Mouse (Mus musculus) testis, postnatal 14 days (tissue): Measurements from ENCODE around the gene Adap1.
A peak's percentile ranks its signal among the peaks of the same experiment; 100 is the strongest.

Experiments
- DNase-seq: peaks from one replicate; pipeline ENCODE4 v3.0.0; 2021; ENCODE audit warnings: low spot score

The Adap1 gene

DNA sequence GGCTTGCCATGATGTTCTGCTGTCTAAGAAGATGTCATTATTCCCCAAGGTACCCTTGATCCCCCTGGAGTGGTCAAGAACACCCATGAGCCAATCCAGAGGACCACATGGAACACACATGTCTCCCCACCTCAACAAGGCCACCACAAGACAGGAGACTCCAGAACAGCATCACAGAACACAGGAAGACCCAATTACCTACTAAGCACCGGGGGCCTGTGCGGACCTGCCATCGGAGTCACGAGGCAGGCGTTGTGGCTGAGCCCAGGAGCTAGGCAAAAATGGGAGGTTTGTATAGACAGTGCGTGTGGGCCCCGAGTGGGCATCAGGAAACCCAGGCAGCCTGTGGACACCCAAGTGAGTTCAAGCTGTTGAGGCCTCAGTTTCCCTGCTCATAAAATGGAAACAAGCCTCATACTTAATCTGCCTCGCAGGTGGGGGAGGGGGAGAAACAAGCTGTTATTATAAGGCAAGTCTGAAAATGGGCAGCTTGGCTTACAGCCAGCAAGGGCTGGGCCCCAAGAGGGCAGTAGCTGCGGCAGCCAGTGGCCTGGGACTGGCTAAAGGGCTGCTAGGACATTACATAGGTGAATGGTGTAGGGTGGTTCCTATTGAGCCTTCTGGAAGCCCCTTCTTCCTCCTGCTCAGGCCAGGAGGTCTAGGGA is 2.0 kb downstream of the Adap1 start:
- DNase-seq = no peak

DNA sequence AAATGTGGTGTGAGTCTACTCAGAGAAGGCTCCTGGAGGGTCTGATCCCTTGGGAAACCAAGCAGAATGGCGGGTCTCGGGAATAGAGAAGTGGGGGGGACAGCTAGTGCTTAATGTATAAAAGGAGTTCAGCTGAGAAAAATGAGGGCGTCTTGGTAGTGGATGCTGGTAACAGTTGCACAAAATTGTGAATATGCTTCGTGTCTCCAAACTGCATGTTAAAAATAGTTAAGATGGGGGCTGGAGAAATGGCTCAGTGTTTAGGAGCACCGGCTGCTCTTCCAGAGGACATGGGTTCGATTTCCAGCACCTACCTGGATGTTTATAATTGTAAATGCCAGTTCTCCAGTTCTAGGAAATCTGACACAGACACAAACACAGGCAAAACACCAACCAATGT is 4.1 kb downstream of the Adap1 start:
- DNase-seq = no peak

DNA sequence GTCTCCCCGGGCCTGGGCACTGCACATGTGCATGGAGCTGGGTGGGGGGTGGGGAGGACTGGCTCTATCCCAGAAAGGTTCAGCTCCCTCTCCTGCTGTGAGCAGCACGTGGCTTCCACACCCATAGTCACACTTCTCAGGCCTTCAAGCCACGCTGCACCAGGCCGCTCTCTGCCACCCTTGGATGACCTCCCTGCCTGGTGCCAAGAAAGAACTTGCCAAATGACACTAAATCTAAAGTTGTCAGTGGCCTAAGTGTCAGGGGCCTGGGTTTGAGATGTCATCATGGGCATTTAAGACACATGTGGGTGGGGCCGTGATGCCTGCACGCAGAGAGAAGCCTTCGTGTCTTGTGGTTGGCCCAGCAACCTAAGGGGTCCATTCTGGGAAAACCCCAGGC is 5.0 kb downstream of the Adap1 start:
- no peak for DNase-seq

DNA sequence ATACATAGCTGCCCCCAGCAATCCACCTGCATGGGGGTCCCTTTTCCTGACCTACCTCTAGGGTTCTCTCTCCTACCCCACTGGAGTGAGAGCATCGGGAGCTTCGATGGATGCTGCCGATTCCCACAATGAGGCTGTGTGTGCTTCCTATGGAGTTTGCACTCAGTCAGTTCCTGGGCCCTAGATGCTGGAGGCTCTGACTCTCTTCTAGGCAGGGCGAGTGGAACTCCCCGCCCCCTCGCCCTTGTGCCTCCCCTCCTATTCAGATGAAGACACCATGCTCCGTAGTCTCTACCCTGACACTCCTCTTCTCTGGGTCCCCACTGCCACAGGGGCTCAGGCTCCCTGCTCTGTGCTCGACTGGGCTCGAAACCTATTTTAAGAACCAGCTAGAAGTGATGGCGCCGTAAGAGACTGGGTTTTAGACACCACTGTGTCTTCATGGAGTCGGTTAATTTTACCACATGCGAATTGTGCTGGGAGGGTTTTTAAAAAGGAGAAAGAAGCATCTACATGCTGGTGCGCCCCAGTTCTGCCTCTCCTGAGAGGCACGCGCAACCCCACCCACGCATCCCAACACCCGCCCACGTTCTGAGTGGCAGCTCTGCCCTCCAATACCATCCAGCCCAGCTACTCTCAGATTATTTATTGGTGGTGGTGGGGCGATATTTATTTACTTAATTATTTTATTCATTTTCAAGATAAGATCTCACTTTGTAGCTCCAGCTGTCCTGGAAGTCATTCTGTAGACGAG is 7.5 kb downstream of the Adap1 start:
- peak; percentile 43 for DNase-seq

DNA sequence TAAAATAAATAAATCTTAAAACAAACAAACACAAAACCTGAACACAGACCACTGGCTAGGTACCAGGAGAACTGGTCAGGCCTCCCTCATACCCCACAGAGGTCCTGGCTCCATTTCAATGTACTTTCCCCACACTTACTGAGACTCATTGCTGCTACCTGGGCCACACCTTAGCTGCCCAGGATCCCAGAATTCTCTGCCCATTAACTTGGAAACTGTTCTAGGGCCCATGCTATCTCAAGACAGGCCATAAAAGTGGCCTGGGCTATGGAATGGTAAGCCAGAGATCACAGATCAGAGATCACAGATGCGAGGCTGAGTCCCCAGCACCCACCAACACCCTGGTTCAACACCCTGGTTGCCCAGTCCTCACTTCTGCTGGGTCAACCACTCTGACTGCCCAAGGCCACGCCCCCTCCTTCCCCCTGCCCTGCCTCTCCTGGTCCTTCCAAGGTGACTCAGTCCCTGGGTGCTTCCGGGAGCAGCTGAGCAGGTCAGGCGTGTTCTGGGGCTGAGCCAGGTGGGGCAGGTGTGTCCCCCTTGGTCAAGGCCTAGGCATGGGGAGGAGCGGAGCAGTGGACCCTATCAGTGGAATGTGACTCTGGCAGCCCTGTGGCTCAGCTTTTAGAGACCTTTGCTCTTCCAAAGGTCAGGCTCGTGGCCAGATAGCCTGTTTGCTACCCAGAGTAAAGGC is 8.3 kb downstream of the Adap1 start:
- no peak for DNase-seq

DNA sequence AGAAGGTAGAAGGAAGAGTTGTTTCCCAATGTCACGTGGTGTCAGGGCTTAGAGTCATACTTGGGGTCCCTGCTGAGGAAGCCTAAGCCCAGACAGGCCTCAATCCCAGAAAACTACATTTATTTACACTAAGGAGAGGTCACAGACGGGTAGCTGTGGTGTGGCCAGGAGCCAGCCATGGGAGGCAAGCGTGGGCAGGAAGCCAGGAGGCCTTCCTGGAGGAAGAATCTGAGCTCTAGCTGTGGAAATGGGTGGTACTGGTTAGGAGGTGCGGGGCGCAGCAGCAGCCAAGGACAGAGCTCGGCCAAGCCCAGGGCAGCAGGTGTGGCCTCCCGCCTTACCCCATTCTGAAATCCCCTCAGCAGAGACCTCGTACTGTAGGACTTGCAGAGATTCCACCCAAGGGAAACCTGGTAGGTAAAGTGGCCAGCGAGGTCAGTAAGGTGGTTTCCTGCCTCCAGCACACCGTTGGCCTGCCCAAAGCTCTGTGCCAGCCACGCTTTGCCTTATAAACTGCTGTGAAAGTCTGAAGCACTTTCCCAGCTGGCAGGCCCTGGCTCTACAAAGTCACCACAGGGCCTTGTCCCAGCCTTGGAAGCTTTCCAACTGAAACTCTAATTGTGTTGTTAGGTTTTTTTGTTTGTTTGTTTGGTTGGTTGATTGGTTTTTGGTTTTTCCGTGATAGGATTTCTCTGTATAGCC is 10.3 kb downstream of the Adap1 start:
- DNase-seq = no peak

DNA sequence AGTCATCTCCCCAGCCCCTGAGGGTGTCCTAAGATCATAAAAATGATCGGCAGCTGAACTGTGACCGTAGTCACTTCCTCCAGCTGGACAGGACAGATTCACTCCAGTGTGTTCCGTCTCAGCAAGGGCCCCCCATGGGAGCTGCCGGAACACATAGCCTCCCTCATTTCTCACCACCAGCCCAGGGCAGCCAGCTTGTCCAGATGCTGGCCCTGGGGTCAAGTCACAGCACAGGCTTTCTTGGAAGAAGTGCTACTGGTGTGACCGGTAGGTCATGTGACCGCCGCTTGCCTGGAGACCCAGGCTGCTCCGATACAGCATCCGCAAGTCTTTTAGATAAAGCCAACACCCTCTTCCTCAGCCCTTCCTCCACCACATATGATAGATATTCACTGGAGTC is 11.9 kb downstream of the Adap1 start:
- DNase-seq = no peak

DNA sequence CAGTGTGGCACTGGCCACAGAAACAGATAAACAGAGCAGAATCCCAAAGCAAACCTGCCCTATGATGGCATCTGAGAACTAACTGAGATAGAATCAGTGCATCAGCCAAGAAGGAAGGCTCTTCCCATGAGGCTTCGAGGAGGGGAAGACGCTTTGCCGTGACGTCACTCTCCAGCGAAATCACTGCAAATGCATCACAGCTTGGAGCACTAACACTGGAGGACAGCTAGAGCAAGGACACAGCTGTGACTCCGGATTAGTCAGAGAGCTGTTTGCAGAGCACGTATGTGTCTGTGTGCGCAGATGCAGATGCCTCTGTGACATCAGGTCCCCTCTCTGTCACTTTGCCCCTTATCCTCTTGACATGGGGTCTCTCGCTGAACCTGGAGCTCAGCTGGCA is 13.6 kb downstream of the Adap1 start:
- no peak for DNase-seq

DNA sequence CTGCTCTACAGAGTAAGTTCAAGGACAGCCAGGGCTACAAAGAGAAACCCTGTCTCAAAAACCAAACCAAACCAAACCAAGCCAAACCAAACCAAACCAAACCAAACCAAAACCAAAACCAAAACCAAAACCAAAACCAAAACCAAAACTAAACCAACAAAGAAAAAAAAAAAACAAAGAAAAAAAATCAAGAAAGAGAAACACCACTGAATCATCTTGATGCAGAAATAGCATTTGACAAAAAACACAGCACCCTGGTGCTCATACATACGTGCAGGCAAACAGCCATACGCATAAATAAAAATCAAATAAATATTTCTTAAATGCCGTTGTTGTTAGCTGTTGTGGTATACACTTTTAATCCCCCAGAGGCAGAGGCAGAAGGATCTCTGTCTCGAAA is 14.9 kb downstream of the Adap1 start:
- no peak for DNase-seq

DNA sequence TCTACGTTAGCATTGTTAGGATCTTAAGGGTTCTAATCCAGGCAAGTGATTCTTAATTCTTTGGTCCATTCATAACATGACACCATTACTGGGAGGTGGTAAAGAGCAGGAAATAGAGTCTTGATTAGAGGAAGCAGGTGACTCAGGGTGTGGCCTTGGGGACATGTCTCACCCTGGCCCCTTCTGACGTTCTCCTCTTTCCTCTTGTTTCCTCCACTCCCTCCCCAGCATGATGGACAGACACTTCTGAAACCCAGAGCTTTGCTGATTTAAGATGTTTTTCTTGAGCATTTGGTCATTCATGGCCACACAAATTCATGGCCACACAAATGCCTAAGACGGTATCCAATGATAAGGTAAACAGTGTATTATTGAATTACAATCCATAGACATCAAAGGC is 15.5 kb downstream of the Adap1 start:
- DNase-seq = no peak

DNA sequence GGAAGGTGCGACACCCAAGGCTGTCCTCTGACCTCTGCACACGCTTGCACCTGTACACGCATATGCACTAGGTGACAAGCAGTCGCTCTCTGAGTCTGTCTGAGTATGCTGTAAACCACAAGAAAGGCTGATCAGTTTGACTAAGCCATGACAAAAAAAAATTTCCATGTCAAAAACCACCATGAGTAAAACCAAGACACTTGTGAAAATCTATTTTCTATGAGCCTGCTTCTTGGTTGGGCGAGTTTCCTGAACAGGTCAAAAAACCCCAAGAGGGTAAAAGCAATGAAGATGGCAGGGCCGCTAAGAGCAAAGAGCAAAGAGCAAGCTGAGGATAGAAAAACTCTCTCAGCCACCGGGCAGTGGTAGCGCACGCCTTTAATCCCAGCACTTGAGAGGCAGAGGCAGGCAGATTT is 21.8 kb downstream of the Adap1 start:
- no peak for DNase-seq

DNA sequence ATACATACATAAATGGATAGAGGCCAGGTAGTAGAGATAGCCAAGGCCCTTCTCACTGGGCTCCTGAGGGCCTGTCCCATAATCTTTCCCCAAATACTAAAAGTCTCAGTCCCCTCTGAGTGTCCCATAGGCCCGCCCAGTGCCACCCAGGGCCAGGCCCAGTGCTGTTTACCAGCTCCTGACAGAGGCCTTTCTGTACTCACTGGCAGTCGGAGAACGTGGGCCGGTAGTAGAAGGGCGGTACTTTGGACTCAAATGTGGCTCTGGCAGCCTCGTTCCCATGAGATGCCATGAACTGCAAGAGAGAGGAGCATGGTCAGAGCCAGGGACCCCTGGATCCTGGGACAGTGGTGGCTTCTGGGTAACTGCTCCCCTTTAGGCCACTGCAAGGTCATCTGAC is 23.3 kb downstream of the Adap1 start:
- no peak for DNase-seq

DNA sequence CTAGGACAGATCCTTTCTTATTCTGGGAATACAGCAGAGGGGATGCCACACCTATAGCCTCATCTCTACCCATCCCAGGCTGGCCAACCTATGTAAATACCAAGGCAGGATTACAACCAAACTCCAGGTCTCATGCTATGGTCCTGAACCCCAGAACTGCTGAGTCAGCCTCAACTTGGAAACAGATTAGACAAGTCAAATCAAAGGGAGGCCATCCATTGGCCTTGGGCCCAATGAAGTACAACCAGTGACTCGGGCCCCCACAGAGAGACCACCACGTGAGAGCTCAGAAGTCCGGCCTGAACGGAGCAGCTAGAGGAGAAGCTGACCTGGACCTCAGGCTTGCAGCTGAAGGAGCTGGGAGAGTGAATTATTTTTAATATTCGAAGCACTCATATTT is 27.7 kb downstream of the Adap1 start:
- no peak for DNase-seq

DNA sequence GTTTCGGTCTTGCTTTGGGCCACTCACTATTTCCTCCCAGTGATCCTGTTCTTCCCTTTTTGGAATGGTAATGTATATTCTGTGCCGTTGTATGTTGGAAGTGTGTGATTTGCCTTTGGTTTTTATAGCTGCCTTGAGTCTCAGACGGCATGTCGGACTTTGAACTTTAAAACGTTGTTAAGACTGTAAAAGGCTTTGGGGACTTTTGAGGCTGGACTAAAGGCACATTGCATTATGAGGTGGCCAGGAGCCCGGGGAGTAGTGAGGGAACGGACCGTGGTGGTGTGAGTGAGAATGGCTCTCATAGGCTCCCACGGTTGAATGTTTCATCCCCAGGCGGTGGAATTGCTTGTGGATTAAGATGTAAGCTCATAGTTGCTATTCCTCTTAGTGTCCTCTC is 28.3 kb downstream of the Adap1 start:
- no peak for DNase-seq

DNA sequence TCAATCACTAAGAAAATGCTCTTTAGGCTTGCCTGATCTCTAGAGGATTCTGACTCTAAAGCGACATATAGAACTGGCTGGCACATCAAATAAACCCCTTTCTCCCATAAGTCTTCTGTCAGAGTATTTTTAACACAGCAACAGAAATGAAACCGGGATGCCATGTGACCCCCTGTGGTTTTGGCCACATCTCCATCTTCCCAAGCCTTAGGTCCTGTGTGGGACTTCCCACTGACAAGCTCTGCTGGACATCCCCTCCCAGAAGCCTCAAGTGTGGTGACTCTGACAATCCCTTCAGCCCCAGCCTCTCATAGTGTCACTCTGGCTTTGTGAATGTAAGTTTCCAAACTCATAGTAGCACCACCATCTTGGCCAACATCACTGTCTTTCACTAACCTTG is 31.3 kb downstream of the Adap1 start:
- no peak for DNase-seq

DNA sequence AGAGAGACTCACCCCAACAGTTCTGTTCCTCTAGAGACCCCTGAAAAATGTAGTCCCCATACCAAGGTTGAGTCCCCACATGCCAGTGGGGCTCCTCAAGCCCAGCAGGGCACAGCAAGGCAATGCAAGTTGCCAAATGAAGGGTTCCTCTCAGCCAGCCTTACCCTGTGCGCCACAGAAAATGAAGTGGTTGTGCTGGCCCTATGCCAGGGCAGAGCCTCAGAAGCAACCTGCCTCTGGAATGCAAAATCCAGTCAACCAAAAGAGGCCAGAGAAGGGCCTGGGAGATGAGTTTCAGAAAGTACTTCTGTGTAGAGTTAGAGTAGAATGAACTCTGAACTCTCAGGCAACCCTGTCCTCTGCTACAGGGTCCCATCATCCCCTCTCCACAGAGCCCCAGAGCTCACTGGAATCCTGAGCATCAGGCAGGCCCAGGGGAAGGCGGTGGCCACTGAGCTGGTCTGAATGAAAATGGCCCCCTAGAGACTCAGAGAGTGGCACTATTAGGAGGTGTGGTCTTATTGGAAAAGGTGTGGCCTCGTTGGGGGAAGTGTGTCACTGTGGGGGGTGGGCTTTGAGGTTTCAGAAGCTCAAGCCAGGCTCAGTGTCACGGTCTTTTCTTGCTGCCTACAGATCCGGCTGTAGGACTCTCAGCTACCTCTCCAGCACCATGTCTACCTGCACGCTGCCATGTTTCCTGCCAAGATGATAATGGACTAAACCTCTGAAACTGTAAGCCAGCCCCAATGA is 33.4 kb downstream of the Adap1 start:
- DNase-seq = no peak

DNA sequence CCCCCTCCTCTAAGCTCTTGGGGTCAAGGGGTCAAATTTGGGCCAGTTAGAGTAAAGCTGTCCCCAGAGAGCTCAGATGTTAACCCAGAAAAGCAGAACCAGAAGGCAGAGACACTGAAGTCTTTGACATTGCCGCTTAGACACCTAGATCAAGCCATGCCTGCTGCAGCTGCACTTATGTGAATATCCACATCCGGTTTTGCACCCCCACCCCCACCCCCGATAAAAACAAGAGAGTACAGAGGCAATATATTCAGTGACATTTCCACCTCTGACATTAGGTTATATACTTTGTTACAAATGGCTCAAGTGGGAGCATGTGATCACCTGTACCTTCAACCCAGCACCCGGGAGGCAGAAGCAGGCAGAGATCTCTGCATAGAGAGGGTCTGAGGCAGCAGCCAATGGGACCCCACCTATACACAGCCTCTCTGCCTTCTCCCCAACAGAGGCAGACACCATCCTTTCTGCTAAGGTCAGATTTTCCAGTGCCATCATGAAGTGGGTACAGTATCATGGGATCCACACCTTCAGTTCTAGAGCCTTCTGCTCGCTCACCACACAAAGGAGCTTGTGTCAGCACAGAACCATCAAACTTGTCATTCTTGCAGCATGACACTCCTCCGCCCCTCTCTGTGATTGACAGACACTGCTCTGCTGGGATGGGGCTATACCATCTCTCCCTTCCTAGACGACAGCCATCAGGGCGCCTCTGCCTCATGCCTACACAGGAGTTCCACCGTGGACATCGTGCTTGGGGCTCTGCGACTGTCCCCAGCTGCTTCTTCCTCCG is 34.8 kb downstream of the Adap1 start:
- no peak for DNase-seq

DNA sequence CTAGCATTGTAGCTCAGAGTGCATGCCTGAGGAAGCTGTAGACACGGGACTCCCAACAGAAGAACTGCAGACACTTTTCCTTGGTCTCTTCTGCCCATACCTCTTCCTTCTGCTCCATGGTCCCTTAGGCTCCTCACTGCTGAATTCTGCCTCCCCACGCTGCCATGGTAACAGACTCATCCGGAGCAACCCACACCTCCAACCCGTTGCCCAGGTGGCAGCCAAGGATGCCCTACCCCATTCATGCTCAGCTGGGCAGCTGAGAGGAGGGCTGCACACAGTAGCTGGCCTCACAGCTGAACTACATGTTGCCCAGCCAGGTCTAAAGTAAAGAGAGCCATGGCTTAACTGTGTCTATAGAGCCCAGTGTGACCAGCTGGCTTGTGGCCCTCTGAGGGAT is 36.8 kb downstream of the Adap1 start:
- no peak for DNase-seq

DNA sequence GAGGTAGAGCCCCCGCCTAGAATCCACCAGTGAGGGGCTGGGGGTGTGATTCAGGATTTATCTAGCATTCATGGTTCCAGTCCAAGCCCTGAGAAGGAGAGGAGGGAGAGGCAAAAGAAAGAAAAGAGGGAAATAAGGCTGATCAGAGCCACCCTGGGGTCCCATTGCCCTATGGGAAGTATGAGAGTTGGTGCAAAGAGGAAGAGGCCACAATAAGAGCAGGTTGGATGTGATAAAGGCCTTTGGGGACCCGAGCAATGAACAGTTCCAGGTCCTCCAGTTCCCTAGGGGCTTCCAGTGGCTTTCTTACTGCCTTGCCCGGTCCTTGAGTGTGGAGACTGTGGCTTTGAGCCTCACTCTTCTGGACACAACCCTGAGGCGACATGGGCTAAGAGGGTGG is 37.6 kb downstream of the Adap1 start:
- DNase-seq = no peak

DNA sequence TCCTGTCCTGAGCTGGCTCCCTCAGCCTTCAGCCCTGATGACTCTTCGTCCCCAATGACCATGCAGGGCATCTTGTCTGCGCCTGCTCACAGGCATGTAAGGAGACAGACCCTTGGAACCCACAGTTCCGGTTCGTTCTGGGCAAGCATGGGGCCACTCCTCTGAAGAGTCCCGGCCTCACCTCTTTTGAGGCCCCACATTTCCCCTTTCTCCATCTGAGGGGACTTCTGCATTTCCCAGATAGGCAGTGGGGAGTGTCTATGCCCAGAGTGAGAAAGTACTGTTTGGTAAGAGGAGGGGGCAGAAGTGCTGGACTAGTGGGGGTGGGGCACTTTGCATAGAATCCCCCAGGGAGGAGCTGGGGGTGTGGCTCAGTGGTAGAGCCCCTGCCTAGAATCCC is 38.3 kb downstream of the Adap1 start:
- DNase-seq = no peak
